Mouse (Mus musculus): Measurements from ENCODE around the gene Cnppd1. TPM values are rescaled to one million over a fixed set of nuclear protein-coding genes. Genes with fewer than 3 reads are reported as not detected.

Cnppd1 gene
- total RNA-seq, 4 experiments from 2014 or later = 19.8 to 26.4 (median 21.0) TPM

- no peak for DNase-seq (ENCODE audit: low spot score)
Observed at GRCm38 (mm10) chr1:75147411-75148135, 5.1 kb upstream of the Cnppd1 start.

GRCm38 (mm10) chr1:75145589-75145988, 3.1 kb upstream of the Cnppd1 start:
- no peak for DNase-seq (ENCODE audit: low spot score)

GRCm38 (mm10) chr1:75141486-75142190, 873 bp downstream of the Cnppd1 start:
- peak; percentile 68 for DNase-seq (ENCODE audit: low spot score)

GRCm38 (mm10) chr1:75140601-75141190, 1.8 kb downstream of the Cnppd1 start:
- DNase-seq (ENCODE audit: low spot score) = no peak

- no peak for DNase-seq (ENCODE audit: low spot score)
Observed at GRCm38 (mm10) chr1:75138448-75138847, 4.1 kb downstream of the Cnppd1 start.

- DNase-seq (ENCODE audit: low spot score) = no peak
Observed at GRCm38 (mm10) chr1:75136730-75137129, 5.8 kb downstream of the Cnppd1 start.

GRCm38 (mm10) chr1:75136293-75136692, 6.2 kb downstream of the Cnppd1 start:
- no peak for DNase-seq (ENCODE audit: low spot score)

GRCm38 (mm10) chr1:75133421-75134207, 8.9 kb downstream of the Cnppd1 start, which contains the start of gene Slc23a3:
Gene Slc23a3 (minus strand): TSS chr1:75133890.
- no peak for DNase-seq (ENCODE audit: low spot score)

GRCm38 (mm10) chr1:75128641-75129040, 13.9 kb downstream of the Cnppd1 start:
- DNase-seq (ENCODE audit: low spot score) = no peak

GRCm38 (mm10) chr1:75125418-75125817, 17.1 kb downstream of the Cnppd1 start:
- no peak for DNase-seq (ENCODE audit: low spot score)

GRCm38 (mm10) chr1:75124346-75125321, 17.9 kb downstream of the Cnppd1 start, which contains the start of gene Nhej1:
Gene Nhej1 (minus strand): TSS chr1:75125200.
- peak; percentile 93 for DNase-seq (ENCODE audit: low spot score)

- no peak for DNase-seq (ENCODE audit: low spot score)
Observed at GRCm38 (mm10) chr1:75122211-75122610, 20.3 kb downstream of the Cnppd1 start.

Other genes with a start within 250 kb of the Cnppd1 start
- not detected for gene Cryba2, start 249.6 kb downstream of the Cnppd1 start, total RNA-seq (2022)
- gene Cfap65, start 207.1 kb downstream of the Cnppd1 start, total RNA-seq (2022) = not detected
- gene Ihh, start 191.0 kb downstream of the Cnppd1 start, total RNA-seq (2022) = under 1 TPM in 1 of 4 experiments, not detected in 3; 0.24 TPM
- 1 to 10 TPM; 3.7 to 5.2 (median 4.6) TPM for gene Nhej1, start 17.5 kb downstream of the Cnppd1 start, total RNA-seq (2022)
- under 1 TPM; 0.53 to 0.71 (median 0.61) TPM for gene Slc23a3, start 8.8 kb downstream of the Cnppd1 start, total RNA-seq (2022)
- 10 to 100 TPM; 15.8 to 24.8 (median 20.7) TPM for gene Retreg2, start 67 bp upstream of the Cnppd1 start, total RNA-seq (2022)
- 10 to 100 TPM; 14.6 to 16.9 (median 15.7) TPM for gene Zfand2b, start 25.9 kb upstream of the Cnppd1 start, total RNA-seq (2022)
- 10 to 100 TPM; 24.7 to 34.9 (median 28.8) TPM for gene Abcb6, start 37.7 kb upstream of the Cnppd1 start, total RNA-seq (2022)
- gene Ankzf1, start 49.4 kb upstream of the Cnppd1 start, total RNA-seq (2022) = 10 to 100 TPM in 2 of 4 experiments, 1 to 10 TPM in 2; 7.7 to 13.9 (median 10.2) TPM
- gene Atg9a, start 49.5 kb upstream of the Cnppd1 start, total RNA-seq (2022) = 10 to 100 TPM; 67.6 to 77.9 (median 71.6) TPM
- gene Glb1l, start 68.1 kb upstream of the Cnppd1 start, total RNA-seq (2022) = 1 to 10 TPM; 1.1 to 4.1 (median 2.3) TPM
- gene Stk16, start 68.1 kb upstream of the Cnppd1 start, total RNA-seq (2022) = 10 to 100 TPM; 29.3 to 44.0 (median 36.4) TPM
- gene Tuba4a, start 77.2 kb upstream of the Cnppd1 start, total RNA-seq (2022) = 1,000 to 10,000 TPM in 1 of 4 experiments, 100 to 1,000 TPM in 3; 786 to 1,317 (median 908) TPM
- gene A630095N17Rik, start 89.4 kb upstream of the Cnppd1 start, total RNA-seq (2022) = not detected
- gene Dnajb2, start 93.7 kb upstream of the Cnppd1 start, total RNA-seq (2022) = 100 to 1,000 TPM; 102 to 135 (median 117) TPM
- 1 to 10 TPM; 1.4 to 3.2 (median 1.8) TPM for gene Ptprn, start 121.8 kb upstream of the Cnppd1 start, total RNA-seq (2022)
- not detected for gene Resp18, start 135.7 kb upstream of the Cnppd1 start, total RNA-seq (2022)
- 10 to 100 TPM; 85.4 to 89.1 (median 86.9) TPM for gene Dnpep, start 175.3 kb upstream of the Cnppd1 start, total RNA-seq (2022)
- 1,000 to 10,000 TPM; 1,263 to 1,551 (median 1,367) TPM for gene Des, start 217.6 kb upstream of the Cnppd1 start, total RNA-seq (2022)
- 100 to 1,000 TPM; 131 to 145 (median 137) TPM for gene Speg, start 232.6 kb upstream of the Cnppd1 start, total RNA-seq (2022)